Mouse (Mus musculus): ENCODE data around the gene Hist2h2bb. TPM values are rescaled to one million over a fixed set of nuclear protein-coding genes. Genes with fewer than 3 reads are reported as not detected.
"Not testable (repeated sequence)": the region's sequence is repeated elsewhere in the genome, so short reads cannot be mapped to it uniquely, and the experiment has no call there.

The Hist2h2bb gene
- polyA plus RNA-seq, 1 experiment from 2014 or later = 1.1 TPM

GRCm38 (mm10) chr3:96289201-96289600, 19.6 kb downstream of the Hist2h2bb start:
- H3K4me1 ChIP-seq (ENCODE audit: control insufficient read depth, insufficient read depth, low read length) = no peaks in the 10 kb centered on the region
- 73% methylated on average over 3 of the region's 3 CpGs for WGBS
- H3K27me3 ChIP-seq (ENCODE audit: control insufficient read depth, insufficient read depth, low read depth, low read length) = peaks cover 3% of the 10 kb centered on the region
- H3K4me2 ChIP-seq (ENCODE audit: low read length) = no peak overlapping the region
- no peak overlapping the region for H3K4me3 ChIP-seq (ENCODE audit: low read depth, low read length)
- no peaks in the 10 kb centered on the region for H3K9me3 ChIP-seq (replicated peaks; ENCODE audit: control insufficient read depth, low read length, poor library complexity, severe bottlenecking)
- H3K27ac ChIP-seq (ENCODE audit: low read length) = no peak overlapping the region
- H3K9ac ChIP-seq (ENCODE audit: low read depth, low read length) = no peak overlapping the region
- ATAC-seq = no peak
- no peaks in the 10 kb centered on the region for H3K36me3 ChIP-seq (ENCODE audit: control insufficient read depth, insufficient read depth, low read length)

- H3K9ac ChIP-seq (ENCODE audit: low read depth, low read length); H3K27me3 ChIP-seq (ENCODE audit: control insufficient read depth, insufficient read depth, low read depth, low read length); H3K36me3 ChIP-seq (ENCODE audit: control insufficient read depth, insufficient read depth, low read length); H3K27ac ChIP-seq (ENCODE audit: low read length); ATAC-seq; H3K9me3 ChIP-seq (replicated peaks; ENCODE audit: control insufficient read depth, low read length, poor library complexity, severe bottlenecking); H3K4me2 ChIP-seq (ENCODE audit: low read length); H3K4me3 ChIP-seq (ENCODE audit: low read depth, low read length); H3K4me1 ChIP-seq (ENCODE audit: control insufficient read depth, insufficient read depth, low read length): not testable (repeated sequence)
- WGBS = 93% methylated on average over 3 of the region's 3 CpGs
Measured at GRCm38 (mm10) chr3:96290727-96291126, 21.2 kb downstream of the Hist2h2bb start.

- ATAC-seq = no peak
- no peaks in the 10 kb centered on the region for H3K4me1 ChIP-seq (ENCODE audit: control insufficient read depth, insufficient read depth, low read length)
- H3K4me3 ChIP-seq (ENCODE audit: low read depth, low read length) = no peak overlapping the region
- WGBS = 73% methylated on average over 6 of the region's 6 CpGs
- H3K27me3 ChIP-seq (ENCODE audit: control insufficient read depth, insufficient read depth, low read depth, low read length) = no peaks in the 10 kb centered on the region
- H3K4me2 ChIP-seq (ENCODE audit: low read length) = no peak overlapping the region
- H3K9ac ChIP-seq (ENCODE audit: low read depth, low read length) = no peak overlapping the region
- no peak overlapping the region for H3K27ac ChIP-seq (ENCODE audit: low read length)
- no peaks in the 10 kb centered on the region for H3K9me3 ChIP-seq (replicated peaks; ENCODE audit: control insufficient read depth, low read length, poor library complexity, severe bottlenecking)
- H3K36me3 ChIP-seq (ENCODE audit: control insufficient read depth, insufficient read depth, low read length) = no peaks in the 10 kb centered on the region
Measured at GRCm38 (mm10) chr3:96292641-96293040, 23.1 kb downstream of the Hist2h2bb start.

- Histone ChIP-seq H3K27ac (ENCODE audit: low read length) (no peak overlapping the region), H3K27me3 (ENCODE audit: control insufficient read depth, insufficient read depth, low read depth, low read length) (no peaks in the 10 kb centered on the region), H3K4me2 (ENCODE audit: low read length) (no peak overlapping the region), H3K9me3 (replicated peaks; ENCODE audit: control insufficient read depth, low read length, poor library complexity, severe bottlenecking) (no peaks in the 10 kb centered on the region), H3K9ac (ENCODE audit: low read depth, low read length) (no peak overlapping the region), H3K36me3 (ENCODE audit: control insufficient read depth, insufficient read depth, low read length) (no peaks in the 10 kb centered on the region), H3K4me1 (ENCODE audit: control insufficient read depth, insufficient read depth, low read length) (no peaks in the 10 kb centered on the region), H3K4me3 (ENCODE audit: low read depth, low read length) (no peak overlapping the region)
- ATAC-seq = no peak
- WGBS = 61% methylated on average over 5 of the region's 5 CpGs
Measured at GRCm38 (mm10) chr3:96293368-96293767, 23.8 kb downstream of the Hist2h2bb start.

- Histone ChIP-seq H3K27ac (ENCODE audit: low read length) (no peak within 1 kb of the TSS), H3K9ac (ENCODE audit: low read depth, low read length) (no peak within 1 kb of the TSS), H3K4me1 (ENCODE audit: control insufficient read depth, insufficient read depth, low read length) (no peaks in the 10 kb centered on the region), H3K27me3 (ENCODE audit: control insufficient read depth, insufficient read depth, low read depth, low read length) (no peaks in the 10 kb centered on the region), H3K4me3 (ENCODE audit: low read depth, low read length) (no peak within 1 kb of the TSS), H3K4me2 (ENCODE audit: low read length) (no peak within 1 kb of the TSS), H3K9me3 (replicated peaks; ENCODE audit: control insufficient read depth, low read length, poor library complexity, severe bottlenecking) (no peaks in the 10 kb centered on the region), H3K36me3 (ENCODE audit: control insufficient read depth, insufficient read depth, low read length) (no peaks in the 10 kb centered on the region)
- 85% methylated on average over 4 of the region's 4 CpGs for WGBS
- ATAC-seq = no peak
Measured at GRCm38 (mm10) chr3:96293787-96294186, 24.2 kb downstream of the Hist2h2bb start, which contains the start of gene Fcgr1. Fcgr1 (minus strand) TSS chr3:96293969.

- no peak overlapping the region for H3K27ac ChIP-seq (ENCODE audit: low read length)
- H3K9ac ChIP-seq (ENCODE audit: low read depth, low read length) = no peak overlapping the region
- no peaks in the 10 kb centered on the region for H3K36me3 ChIP-seq (ENCODE audit: control insufficient read depth, insufficient read depth, low read length)
- no peaks in the 10 kb centered on the region for H3K9me3 ChIP-seq (replicated peaks; ENCODE audit: control insufficient read depth, low read length, poor library complexity, severe bottlenecking)
- no peaks in the 10 kb centered on the region for H3K4me1 ChIP-seq (ENCODE audit: control insufficient read depth, insufficient read depth, low read length)
- 89% methylated on average over 4 of the region's 4 CpGs for WGBS
- no peak for ATAC-seq
- H3K27me3 ChIP-seq (ENCODE audit: control insufficient read depth, insufficient read depth, low read depth, low read length) = no peaks in the 10 kb centered on the region
- H3K4me3 ChIP-seq (ENCODE audit: low read depth, low read length) = no peak overlapping the region
- no peak overlapping the region for H3K4me2 ChIP-seq (ENCODE audit: low read length)
Measured at GRCm38 (mm10) chr3:96298360-96298759, 28.8 kb downstream of the Hist2h2bb start.

GRCm38 (mm10) chr3:96299562-96299961, 30.0 kb downstream of the Hist2h2bb start:
- no peak for ATAC-seq
- Histone ChIP-seq H3K36me3 (ENCODE audit: control insufficient read depth, insufficient read depth, low read length) (no peaks in the 10 kb centered on the region), H3K9ac (ENCODE audit: low read depth, low read length) (no peak overlapping the region), H3K27ac (ENCODE audit: low read length) (no peak overlapping the region), H3K4me2 (ENCODE audit: low read length) (no peak overlapping the region), H3K27me3 (ENCODE audit: control insufficient read depth, insufficient read depth, low read depth, low read length) (no peaks in the 10 kb centered on the region), H3K4me3 (ENCODE audit: low read depth, low read length) (no peak overlapping the region), H3K4me1 (ENCODE audit: control insufficient read depth, insufficient read depth, low read length) (no peaks in the 10 kb centered on the region), H3K9me3 (replicated peaks; ENCODE audit: control insufficient read depth, low read length, poor library complexity, severe bottlenecking) (no peaks in the 10 kb centered on the region)
- 98% methylated on average over 2 of the region's 2 CpGs for WGBS

- Histone ChIP-seq H3K9me3 (replicated peaks; ENCODE audit: control insufficient read depth, low read length, poor library complexity, severe bottlenecking) (no peaks in the 10 kb centered on the region), H3K27ac (ENCODE audit: low read length) (no peak overlapping the region), H3K4me1 (ENCODE audit: control insufficient read depth, insufficient read depth, low read length) (no peaks in the 10 kb centered on the region), H3K4me3 (ENCODE audit: low read depth, low read length) (no peak overlapping the region), H3K9ac (ENCODE audit: low read depth, low read length) (no peak overlapping the region), H3K4me2 (ENCODE audit: low read length) (0 out of 2 replicates have a peak overlapping the region, but pooled peaks have one; percentile 11), H3K27me3 (ENCODE audit: control insufficient read depth, insufficient read depth, low read depth, low read length) (no peaks in the 10 kb centered on the region), H3K36me3 (ENCODE audit: control insufficient read depth, insufficient read depth, low read length) (no peaks in the 10 kb centered on the region)
- 80% methylated on average over 26 of the region's 26 CpGs for WGBS
- no peak for ATAC-seq
Measured at GRCm38 (mm10) chr3:96300706-96301529, 31.4 kb downstream of the Hist2h2bb start.

GRCm38 (mm10) chr3:96302076-96302475, 32.5 kb downstream of the Hist2h2bb start:
- ATAC-seq = no peak
- no peak overlapping the region for H3K4me2 ChIP-seq (ENCODE audit: low read length)
- no peak overlapping the region for H3K27ac ChIP-seq (ENCODE audit: low read length)
- no peak overlapping the region for H3K9ac ChIP-seq (ENCODE audit: low read depth, low read length)
- 84% methylated on average over 5 of the region's 5 CpGs for WGBS
- H3K4me3 ChIP-seq (ENCODE audit: low read depth, low read length) = no peak overlapping the region
- H3K9me3 ChIP-seq (replicated peaks; ENCODE audit: control insufficient read depth, low read length, poor library complexity, severe bottlenecking) = no peaks in the 10 kb centered on the region
- H3K36me3 ChIP-seq (ENCODE audit: control insufficient read depth, insufficient read depth, low read length) = no peaks in the 10 kb centered on the region
- H3K4me1 ChIP-seq (ENCODE audit: control insufficient read depth, insufficient read depth, low read length) = no peaks in the 10 kb centered on the region
- no peaks in the 10 kb centered on the region for H3K27me3 ChIP-seq (ENCODE audit: control insufficient read depth, insufficient read depth, low read depth, low read length)
